Comparison of ENCODE assay signal across 19 mouse cellular contexts in genomic region chr2:162182621-162183475, GRCm38 (mm10).
DNase-seq lines count a peak whose midpoint lies in the region; ATAC-seq lines count a peak whose summit lies in the region.
"Had no signal": no experiment of that assay in that cellular context is flagged by ENCODE, and none has a peak within 500 bp of the region (broad histone marks: within the 10 kb centered on the region; RNA-seq: fewer than 3 reads in every experiment).

No protein-coding gene starts in this region.

- no peaks in the 10 kb centered on the region for H3K36me3 ChIP-seq in megakaryocyte, embryonic 14.5 days (replicated peaks; ENCODE audit: low read length)
- no peaks in the 10 kb centered on the region for H3K36me3 ChIP-seq in hindbrain, embryonic 14.5 days (replicated peaks; ENCODE audit: control insufficient read depth, insufficient read depth)
- no peaks in the 10 kb centered on the region for H3K36me3 ChIP-seq in heart, embryonic 11.5 days (ENCODE audit: control insufficient read depth, insufficient read depth, low read length)
- H3K36me3 ChIP-seq: G1E; heart, embryonic 12.5 days; limb, embryonic 10.5 days had no signal

- peak overlapping the region; percentile 59 for H3K4me3 ChIP-seq in megakaryocyte, embryonic 14.5 days (replicated peaks)
- no peak overlapping the region for H3K4me3 ChIP-seq in hindbrain, embryonic 14.5 days (replicated peaks; ENCODE audit: low read length)
- no peak overlapping the region for H3K4me3 ChIP-seq in heart, embryonic 11.5 days (ENCODE audit: low read depth, low read length)
- H3K4me3 ChIP-seq: heart, embryonic 12.5 days; limb, embryonic 10.5 days; myocyte had no signal

- H3K4me2 ChIP-seq in hindbrain, embryonic 14.5 days (replicated peaks): peak overlapping the region; percentile 16; the same call in 1 of the 2 replicates
- no peak overlapping the region for H3K4me2 ChIP-seq in heart, embryonic 11.5 days
- H3K4me2 ChIP-seq: heart, embryonic 12.5 days had no signal

- no peak for ATAC-seq in megakaryocyte, adult 5-6 weeks (ENCODE audit: poor library complexity, severe bottlenecking)
- no peak for ATAC-seq in hindbrain, embryonic 14.5 days (ENCODE audit: low FRiP score)
- ATAC-seq in heart, embryonic 11.5 days (replicated peaks; ENCODE audit: insufficient number of reproducible peaks, low FRiP score, low TSS enrichment): no peak
- ATAC-seq in megakaryocyte-erythroid progenitor cell, adult 5-6 weeks (replicated peaks; ENCODE audit: low FRiP score, low TSS enrichment, poor library complexity, severe bottlenecking): no peak

- WGBS in hindbrain, embryonic 14.5 days: 52% methylated on average over 20 of the region's 20 CpGs
- 82% methylated on average over 20 of the region's 20 CpGs for WGBS in heart, embryonic 11.5 days (ENCODE audit: insufficient replicate concordance)

- peak; percentile 8 to 63 for DNase-seq in frontal cortex, adult 2 months (ENCODE audit: extremely low spot score in 1 of 2, low spot score in 1 of 2)
- DNase-seq in frontal cortex, postnatal 14 days (ENCODE audit: low spot score in 2 of 2): no peak
- peak; percentile 52 for DNase-seq in hindbrain, embryonic 14.5 days (ENCODE audit: low spot score)
- DNase-seq in retina, postnatal 1 day: peak; percentile 13
- DNase-seq: adrenal gland, postnatal 36 days; cerebellum, postnatal 25 days; heart, postnatal 4 days; kidney, adult 18-20 months; kidney, postnatal 4 days; thymus, postnatal 14 days had no signal

- H3K4me1 ChIP-seq in megakaryocyte, embryonic 14.5 days: no peaks in the 10 kb centered on the region
- H3K4me1 ChIP-seq in hindbrain, embryonic 14.5 days (replicated peaks; ENCODE audit: control insufficient read depth, insufficient read depth, low read length): no peaks in the 10 kb centered on the region
- H3K4me1 ChIP-seq in heart, embryonic 11.5 days (ENCODE audit: control insufficient read depth, insufficient read depth, low read length): no peaks in the 10 kb centered on the region
- H3K4me1 ChIP-seq: heart, embryonic 12.5 days; limb, embryonic 10.5 days had no signal

- H3K27ac ChIP-seq in hindbrain, embryonic 14.5 days: no peak overlapping the region
- H3K27ac ChIP-seq in heart, embryonic 11.5 days (ENCODE audit: low read depth, low read length): no peak overlapping the region
- H3K27ac ChIP-seq: limb, embryonic 10.5 days; liver, embryonic 14.5 days had no signal

- no peak overlapping the region for H3K9ac ChIP-seq in hindbrain, embryonic 14.5 days
- no peak overlapping the region for H3K9ac ChIP-seq in heart, embryonic 11.5 days (ENCODE audit: low read depth, low read length)
- H3K9ac ChIP-seq: heart, embryonic 12.5 days; liver, embryonic 14.5 days had no signal

- peaks cover 39% of the 10 kb centered on the region for H3K9me3 ChIP-seq in megakaryocyte, embryonic 14.5 days
- no peaks in the 10 kb centered on the region for H3K9me3 ChIP-seq in hindbrain, embryonic 14.5 days (ENCODE audit: control insufficient read depth, low read length)
- no peaks in the 10 kb centered on the region for H3K9me3 ChIP-seq in heart, embryonic 11.5 days (replicated peaks; ENCODE audit: control insufficient read depth, low read length)
- H3K9me3 ChIP-seq: heart, embryonic 12.5 days; limb, embryonic 10.5 days had no signal

- H3K27me3 ChIP-seq in megakaryocyte, embryonic 14.5 days (replicated peaks): no peaks in the 10 kb centered on the region
- H3K27me3 ChIP-seq in hindbrain, embryonic 14.5 days (ENCODE audit: control insufficient read depth, insufficient read depth, low read length): no peaks in the 10 kb centered on the region
- no peaks in the 10 kb centered on the region for H3K27me3 ChIP-seq in heart, embryonic 11.5 days (ENCODE audit: control insufficient read depth, insufficient read depth, low read length)
- H3K27me3 ChIP-seq: heart, embryonic 12.5 days had no signal

Comparison
In these comparisons a context has a peak if more than half of its experiments do, and no peak if none do; other contexts are left out.
1. DNase-seq: peak in frontal cortex, adult 2 months (2 of 2), hindbrain, embryonic 14.5 days (single experiment) and retina, postnatal 1 day (single experiment); none in frontal cortex, postnatal 14 days (0 of 2).